Mouse (Mus musculus) ES-Bruce4 (cell line): ENCODE data around the gene Ube2f.

Source experiments
- CTCF ChIP-seq: IDR thresholded peaks from one replicate; pipeline ENCODE4 v1.8.1; 2011; ENCODE audit warnings: low read depth, low read length
- EP300 ChIP-seq: IDR thresholded peaks from 2 replicates; pipeline ENCODE4 v1.6.1; 2011; ENCODE audit warnings: low read depth, low read length; ENCODE audit not compliant: insufficient read depth
- POLR2A ChIP-seq: IDR thresholded peaks from one replicate; pipeline ENCODE4 v1.8.1; 2011; ENCODE audit warnings: low read length; ENCODE audit not compliant: insufficient read depth

DNA sequence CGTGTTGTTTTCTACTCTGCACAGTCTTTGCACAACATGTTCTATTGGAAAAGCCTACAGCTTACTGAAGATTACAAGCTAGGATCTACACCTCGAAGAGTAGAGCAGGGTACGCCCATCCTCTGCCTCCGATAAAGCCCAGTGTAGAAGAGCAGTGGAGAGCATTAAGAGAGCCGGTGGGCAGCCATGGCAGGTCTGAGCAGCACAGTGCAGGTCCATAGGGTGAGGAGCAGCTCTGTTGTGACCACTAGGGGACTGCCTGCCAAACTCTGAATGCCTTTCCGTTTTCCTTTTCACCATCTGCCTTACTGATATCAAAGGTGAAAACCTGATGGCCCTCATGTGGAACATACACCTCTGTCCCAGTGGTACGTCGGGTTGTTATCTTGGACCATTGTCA, 1.8 kb downstream of the Ube2f start:
- TF ChIP-seq POLR2A = no peak
- peak; percentile 22 for TF ChIP-seq CTCF
- TF ChIP-seq EP300 = no peak
